Mouse (Mus musculus) WW6 (cell line): ENCODE measurements around the gene B4galt4.
"Not testable (repeated sequence)": the region's sequence is repeated elsewhere in the genome, so short reads cannot be mapped to it uniquely, and the experiment has no call there.

Experiments used
- DNase-seq: peaks from one replicate; pipeline ENCODE4 v3.0.0-alpha.2; 2013; ENCODE audit warnings: low read depth, low spot score

Gene B4galt4

GRCm38 (mm10) chr16:38768386-38768785 lies 26.3 kb downstream of the B4galt4 start:
- DNase-seq, result no peak

DNA sequence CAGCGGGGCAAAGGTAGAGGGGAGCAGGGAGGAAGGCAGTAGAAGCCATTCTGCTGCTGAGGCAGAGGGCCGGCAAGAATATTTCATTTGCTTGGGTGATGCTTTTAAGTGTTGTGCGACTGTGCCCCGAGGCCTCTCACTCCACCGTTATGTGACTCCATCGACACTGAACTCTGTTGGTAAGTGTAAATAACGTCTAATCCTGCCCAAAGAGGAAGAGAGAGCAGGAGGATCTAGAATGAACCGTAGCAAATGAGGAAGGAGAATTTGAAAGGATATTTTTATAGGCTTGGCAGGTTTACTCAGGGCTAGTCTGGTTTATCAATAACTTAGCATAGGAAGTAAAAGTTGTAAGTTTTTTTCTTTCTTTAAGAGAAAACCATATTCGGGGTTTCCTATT lies 27.5 kb downstream of the B4galt4 start:
- no peak for DNase-seq

- no peak for DNase-seq
These were observed 29.1 kb downstream of the B4galt4 start for GRCm38 (mm10) chr16:38771145-38771544.

DNA sequence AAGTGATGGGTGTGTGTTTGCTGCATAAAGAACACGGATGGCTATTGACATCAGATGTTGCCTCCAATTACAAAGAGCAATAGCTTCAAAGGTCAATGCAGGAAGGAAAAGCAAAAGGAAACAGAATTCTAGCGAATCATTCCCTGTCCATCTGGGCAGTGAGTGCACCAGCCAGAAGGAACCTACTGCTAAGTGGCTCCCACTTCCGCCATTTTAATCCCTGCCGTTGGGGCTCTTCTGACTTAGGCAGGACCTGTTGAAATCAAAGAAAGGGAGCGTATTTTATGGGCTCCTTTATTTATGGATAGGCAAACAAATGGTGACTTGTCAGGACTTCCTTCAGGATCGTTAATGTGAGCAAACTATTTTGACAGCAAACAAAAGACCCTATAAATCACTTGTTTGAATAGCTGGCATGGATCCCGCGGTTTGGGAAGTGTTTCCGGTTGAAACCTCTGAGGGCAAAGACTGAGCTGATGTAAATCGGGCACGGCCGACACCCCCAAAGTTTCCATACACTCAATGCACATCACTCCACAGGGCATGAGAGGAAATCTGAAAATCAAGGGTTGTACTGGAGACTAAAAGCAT lies 30.9 kb downstream of the B4galt4 start:
- DNase-seq, result no peak

DNA sequence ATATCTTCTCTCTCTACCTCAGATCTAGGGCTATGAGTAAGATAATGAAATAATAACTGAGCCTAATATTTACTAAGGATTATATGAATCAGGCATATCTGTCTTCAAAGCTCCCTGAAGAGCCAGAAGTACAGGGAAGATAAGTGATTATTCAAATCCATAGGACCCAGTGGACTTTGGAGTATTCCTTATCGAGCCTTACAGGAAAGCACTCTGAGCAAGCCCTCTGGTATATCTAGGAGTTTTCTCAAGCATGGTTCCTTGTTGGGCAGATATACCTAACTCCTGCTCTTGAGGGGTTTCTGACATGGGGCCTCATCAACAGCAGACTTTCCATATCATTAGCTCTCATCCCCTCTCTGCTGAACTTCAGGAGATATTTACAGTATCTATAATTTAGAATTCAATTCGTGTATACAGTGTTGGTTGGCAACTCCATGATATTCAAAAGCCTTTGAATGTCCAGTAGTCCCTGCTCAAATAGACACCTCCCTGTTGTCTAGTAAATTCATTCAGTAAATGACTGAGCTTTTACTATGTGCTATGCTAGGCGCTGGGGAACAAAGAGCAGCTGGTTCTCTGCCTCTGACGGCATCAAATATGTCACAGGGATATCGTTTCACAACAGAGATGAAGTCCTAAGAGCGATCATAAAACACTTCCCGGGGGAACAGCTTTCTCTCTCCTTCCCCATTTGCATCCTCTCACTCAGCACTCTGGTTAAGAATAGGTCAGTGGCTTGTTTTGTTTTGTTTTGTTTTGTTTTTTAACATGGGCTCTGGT lies 33.1 kb downstream of the B4galt4 start:
- no peak for DNase-seq

- no peak for DNase-seq
These were observed 34.3 kb downstream of the B4galt4 start for GRCm38 (mm10) chr16:38776342-38776741.

DNA sequence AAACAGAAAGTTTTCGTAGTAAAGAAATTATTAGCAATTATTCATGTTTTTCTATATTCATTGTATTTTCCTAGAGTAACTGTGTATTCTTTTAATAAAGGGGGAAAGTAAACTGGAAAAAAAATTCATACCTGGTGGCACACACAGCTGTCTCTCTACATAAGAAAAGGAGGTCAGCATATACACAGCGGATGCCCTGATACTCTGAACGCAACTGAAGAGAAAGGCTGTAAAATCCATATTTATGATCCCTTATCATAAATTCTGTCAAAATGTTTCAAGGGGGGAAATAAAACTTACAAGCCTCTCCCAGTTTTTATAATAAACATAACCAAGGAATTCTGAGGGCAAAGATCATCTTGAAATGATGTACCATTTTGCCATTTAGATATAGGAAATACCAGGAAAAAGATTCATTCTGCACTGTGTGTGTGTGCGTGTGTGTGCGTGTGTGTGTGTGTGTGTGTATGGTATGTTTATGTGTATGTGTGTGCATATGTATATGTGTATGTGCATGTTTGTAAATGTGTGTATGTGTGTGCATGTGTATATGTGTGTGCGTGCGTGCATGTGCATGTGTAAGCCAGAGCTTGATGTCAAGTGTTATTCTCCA lies 39.0 kb downstream of the B4galt4 start:
- no peak for DNase-seq

GRCm38 (mm10) chr16:38781946-38782345 lies 39.9 kb downstream of the B4galt4 start:
- no peak for DNase-seq

DNA sequence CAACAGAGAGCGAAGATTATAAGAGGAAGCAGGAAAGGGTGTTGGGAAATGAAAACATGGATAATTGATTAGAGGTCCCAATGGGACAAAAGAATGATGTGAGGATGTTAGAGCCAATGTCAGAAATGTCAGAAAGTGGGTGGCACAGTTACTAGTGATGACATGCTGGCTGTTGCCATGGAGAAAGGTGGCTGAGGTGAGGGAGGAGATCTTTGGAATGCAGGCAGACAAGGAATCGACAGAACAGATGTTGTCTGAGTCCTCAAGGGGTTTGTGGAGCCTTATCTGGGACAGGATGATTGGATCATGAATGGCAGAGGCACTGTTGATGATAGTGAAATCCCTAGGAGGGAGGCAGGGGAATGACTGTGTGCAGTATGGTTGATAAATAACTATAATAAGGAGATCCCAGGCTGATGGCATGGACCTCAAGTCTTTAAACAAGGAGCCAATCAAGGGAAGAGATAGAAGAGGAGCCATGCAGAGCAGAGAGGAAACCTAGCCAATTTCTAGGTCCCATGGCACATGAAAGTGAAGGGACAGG lies 40.5 kb downstream of the B4galt4 start:
- no peak for DNase-seq

DNA sequence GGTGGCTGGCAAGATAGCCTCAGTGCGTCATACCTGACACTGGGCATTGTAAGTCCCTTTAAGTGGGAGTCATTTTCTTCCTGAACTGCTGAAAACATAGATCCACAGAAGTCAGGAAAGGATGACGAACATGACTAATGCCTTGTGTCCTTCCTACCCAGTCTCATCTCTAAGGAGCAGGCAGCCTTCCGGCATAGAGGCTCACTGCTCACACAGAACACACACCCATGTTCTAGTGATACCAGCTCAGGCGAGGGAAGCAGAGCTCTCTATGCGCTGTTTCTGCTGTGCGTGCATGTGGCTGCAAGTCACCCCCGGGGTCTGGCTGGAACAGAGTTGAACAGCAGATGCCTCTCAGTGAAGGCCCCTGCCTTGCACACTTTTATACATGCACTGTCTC lies 43.2 kb downstream of the B4galt4 start:
- no peak for DNase-seq

DNA sequence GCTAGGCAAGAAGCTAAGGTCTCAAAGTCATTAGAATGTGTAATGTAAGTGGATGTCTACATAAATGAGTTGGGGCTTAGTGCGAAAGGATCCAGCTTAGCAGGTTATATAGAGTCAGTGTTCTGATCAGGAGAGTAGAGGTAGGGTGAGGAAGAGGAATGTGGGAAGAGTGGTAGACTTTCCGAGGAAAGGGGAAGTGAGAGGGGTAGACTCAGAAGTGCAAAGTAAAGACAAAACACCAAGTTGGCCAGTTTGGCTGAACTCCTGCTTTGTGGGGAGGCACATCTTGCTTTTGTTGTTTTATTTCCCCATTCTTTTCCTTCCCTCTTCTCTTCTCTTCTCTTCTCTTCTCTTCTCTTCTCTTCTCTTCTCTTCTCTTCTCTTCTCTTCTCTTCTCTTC lies 47.0 kb downstream of the B4galt4 start:
- DNase-seq, result no peak

DNA sequence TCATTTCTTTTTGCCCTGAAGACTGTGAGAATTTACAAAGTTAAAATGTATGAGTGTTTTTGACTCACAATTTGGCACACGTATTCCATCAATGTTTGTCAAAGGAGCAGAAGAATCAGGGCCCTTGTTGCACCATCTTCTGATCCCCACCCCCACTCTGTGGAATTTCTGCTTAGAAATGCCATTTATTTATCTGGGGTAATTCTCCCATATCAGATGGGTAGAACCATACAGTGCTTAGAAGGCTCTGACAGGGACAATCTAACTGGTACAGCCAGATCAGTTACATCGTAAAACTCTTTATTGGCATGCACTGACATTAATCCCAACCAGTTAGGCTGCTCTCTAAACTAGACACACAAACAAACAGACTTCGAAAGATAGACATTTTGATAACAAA lies 47.9 kb downstream of the B4galt4 start:
- no peak for DNase-seq

DNA sequence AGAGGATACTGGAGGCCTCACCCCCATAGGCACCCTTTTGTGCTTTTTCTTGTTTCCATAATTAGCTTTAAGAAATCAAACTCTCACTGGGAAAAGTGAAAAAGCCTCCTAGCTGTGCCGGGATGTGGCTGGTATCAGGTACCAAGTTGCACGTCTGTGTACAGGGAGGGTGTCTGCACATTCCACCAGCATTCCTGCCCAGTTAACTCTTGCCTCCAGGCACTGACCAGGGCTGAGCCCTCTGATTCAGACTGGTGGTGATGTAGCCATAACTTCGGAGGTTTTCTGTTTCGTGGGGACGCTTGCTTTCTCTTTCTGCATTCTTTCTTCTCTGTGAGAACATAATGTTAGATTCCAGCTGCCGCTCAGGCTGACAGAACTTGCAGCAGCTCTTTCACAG lies 51.1 kb downstream of the B4galt4 start:
- DNase-seq, result no peak

DNA sequence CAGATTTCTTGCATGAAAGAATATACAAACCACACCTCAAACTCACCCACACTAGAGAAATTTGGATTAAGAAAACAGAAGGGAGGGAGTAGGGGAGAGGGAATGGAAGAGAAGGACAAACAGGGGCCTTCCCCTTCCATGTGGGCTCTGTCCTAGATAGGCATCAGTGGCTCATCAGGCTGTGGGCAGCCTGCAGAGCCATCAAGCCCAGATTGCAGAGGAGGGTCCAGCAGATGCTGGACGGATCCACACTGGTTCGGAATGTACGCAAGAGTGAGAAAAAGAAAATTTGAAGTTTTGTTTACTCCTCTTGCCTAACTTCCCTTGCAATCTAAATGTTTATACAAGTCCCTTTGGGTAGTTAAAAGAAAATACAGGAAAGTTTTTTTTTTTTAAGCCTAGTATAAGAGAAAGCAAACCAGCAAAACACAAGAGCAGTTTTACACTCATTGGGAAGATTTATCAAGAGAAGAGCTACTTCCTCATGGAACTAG lies 56.9 kb downstream of the B4galt4 start:
- DNase-seq, result no peak

GRCm38 (mm10) chr16:38800091-38800490 lies 58.0 kb downstream of the B4galt4 start, which contains the start of gene Upk1b:
Gene Upk1b (minus strand): TSS chr16:38800328.
- DNase-seq, result no peak

GRCm38 (mm10) chr16:38807796-38808195 lies 65.7 kb downstream of the B4galt4 start:
- not testable (repeated sequence) for DNase-seq

DNA sequence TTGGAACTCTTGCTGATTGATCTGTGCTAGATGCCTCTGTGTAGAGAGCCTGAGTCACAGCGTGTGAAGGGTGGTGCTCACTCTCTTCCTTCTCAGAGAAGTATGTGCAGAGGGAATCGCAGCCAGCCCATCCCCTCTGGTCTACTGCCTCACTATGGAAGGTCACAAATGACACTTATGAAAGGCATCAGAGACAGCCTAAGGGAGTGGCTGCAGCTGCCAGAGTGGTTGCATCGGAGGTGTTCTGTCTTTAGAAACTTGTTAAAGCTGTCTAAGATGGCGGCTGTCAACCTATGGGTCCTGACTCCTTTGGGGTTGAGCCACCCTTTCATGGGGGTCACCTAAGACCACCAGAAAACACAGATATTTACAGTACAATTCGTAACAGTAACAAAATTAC lies 68.1 kb downstream of the B4galt4 start:
- DNase-seq, result no peak

GRCm38 (mm10) chr16:38812521-38812920 lies 70.5 kb downstream of the B4galt4 start:
- peak; percentile 38 for DNase-seq
